Mouse (Mus musculus) liver, embryonic 11.5 days (tissue): Measurements from ENCODE around the gene Gm10142. TPM values are rescaled to one million over a fixed set of nuclear protein-coding genes. Genes with fewer than 3 reads are reported as not detected.
"Not testable (repeated sequence)": the region's sequence is repeated elsewhere in the genome, so short reads cannot be mapped to it uniquely, and the experiment has no call there.

Experiments used
- ATAC-seq: fragments of 200-750 bp; cut with Nextera tagmentation; replicated peaks from 2 replicates; pipeline ENCODE4 v1.8.0; 2017; ENCODE audit warnings: moderate number of reproducible peaks, mild to moderate bottlenecking, moderate TSS enrichment, moderate library complexity; ENCODE audit not compliant: low FRiP score
- DNase-seq: peaks from one replicate; pipeline ENCODE4 v3.0.0-alpha.2; 2017; ENCODE audit warnings: low spot score
- H3K27ac ChIP-seq: fragments of 300-500 bp; sonication (generic); 2 replicates; pipeline ENCODE4 v1.5.1; 2014; ENCODE audit warnings: mild to moderate bottlenecking, low read depth, low read length, control low read depth
- H3K27me3 ChIP-seq: fragments of 300-500 bp; sonication (generic); replicated peaks from 2 replicates; pipeline ENCODE4 v1.6.1; 2014; ENCODE audit warnings: low read length, mixed read lengths; ENCODE audit not compliant: control insufficient read depth, insufficient read depth
- H3K36me3 ChIP-seq: fragments of 300-500 bp; sonication (generic); 2 replicates; pipeline ENCODE4 v1.6.1; 2014; ENCODE audit warnings: mild to moderate bottlenecking, low read length, moderate library complexity, mixed read lengths; ENCODE audit not compliant: control insufficient read depth, insufficient read depth
- H3K4me1 ChIP-seq: fragments of 300-500 bp; sonication (generic); replicated peaks from 2 replicates; pipeline ENCODE4 v1.6.1; 2014; ENCODE audit warnings: low read length, mixed read lengths; ENCODE audit not compliant: control insufficient read depth, insufficient read depth
- H3K4me2 ChIP-seq: fragments of 300-500 bp; sonication (generic); 2 replicates; pipeline ENCODE4 v1.6.1; 2014; ENCODE audit warnings: mild to moderate bottlenecking, control low read depth, moderate library complexity
- H3K4me3 ChIP-seq: fragments of 300-500 bp; sonication (generic); 2 replicates; pipeline ENCODE4 v1.5.1; 2014; ENCODE audit warnings: low read depth, low read length, control low read depth
- H3K9ac ChIP-seq: fragments of 300-500 bp; sonication (generic); 2 replicates; pipeline ENCODE4 v1.6.1; 2014; ENCODE audit warnings: low read depth, low read length, control low read depth
- H3K9me3 ChIP-seq: fragments of 300-500 bp; sonication (generic); 2 replicates; pipeline ENCODE4 v1.6.1; 2016; ENCODE audit warnings: low read length, inconsistent platforms, mixed read lengths; ENCODE audit not compliant: control insufficient read depth
- WGBS: fragments of 180-500 bp; shearing (Covaris S2); extraction: QIAGEN DNeasy Blood & Tissue Kit; methylation state at CpG from one replicate; pipeline ENCODE4 v1.1.7; 2014; 5-methylcytosine and 5-hydroxymethylcytosine counted together
- polyA plus RNA-seq: library from polyadenylated mRNA; unstranded; fragments of >200 nt; fragmentation: Nextera tagmentation; extraction: Ambion mirVana; gene quantifications from 2 replicates; pipeline ENCODE4 v1.2.1, GENCODE M21; 2014

Gene Gm10142
- polyA plus RNA-seq, 1 experiment from 2014 or later = not detected

DNA sequence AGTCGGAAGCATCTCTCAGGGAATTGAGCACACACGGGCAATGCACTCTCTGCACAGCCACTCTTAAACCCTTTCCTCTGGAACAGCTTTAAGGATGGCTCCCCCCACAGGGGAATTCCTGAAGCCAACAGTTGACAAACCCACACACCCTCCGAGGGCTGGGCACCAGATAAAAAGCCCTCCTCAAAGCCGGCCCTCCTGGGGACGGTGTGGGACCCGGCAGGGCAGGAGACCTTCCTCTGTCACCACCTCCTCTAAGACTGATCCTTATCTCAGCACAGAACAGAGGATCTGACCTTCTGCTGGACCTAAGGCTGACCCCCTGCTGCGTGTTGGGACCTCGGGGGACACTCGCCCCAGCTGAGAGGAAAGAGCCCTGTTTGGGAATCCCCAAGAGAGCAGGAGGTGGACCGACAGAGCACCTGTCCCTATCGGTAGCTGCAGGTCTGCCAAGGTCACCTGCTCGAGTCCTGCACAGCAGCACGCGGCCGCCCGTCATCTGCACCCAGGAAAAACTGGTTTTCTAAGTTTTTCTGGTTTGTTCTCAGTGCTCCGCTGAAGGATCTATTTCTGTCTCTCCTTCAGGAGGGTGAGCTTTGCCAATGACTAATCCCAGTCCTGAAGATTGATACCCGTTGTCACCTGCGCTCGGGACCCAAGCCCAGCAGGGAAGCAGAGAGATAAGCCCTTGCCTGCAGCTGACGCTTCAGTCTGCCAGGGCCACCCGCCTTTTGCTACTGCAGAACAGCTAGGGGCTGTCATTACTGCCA, 29.5 kb upstream of the Gm10142 start, which contains the start of gene Tspear:
Gene Tspear, plus strand, starts transcription at position 675 of the 770 bp plus-strand sequence.
- no peak for DNase-seq
- Histone ChIP-seq H3K4me1 (no peaks in the 10 kb centered on the region), H3K9me3 (no peaks in the 10 kb centered on the region), H3K4me2 (no peak within 1 kb of the TSS), H3K27ac (no peak within 1 kb of the TSS), H3K36me3 (no peaks in the 10 kb centered on the region), H3K27me3 (peaks cover 72% of the 10 kb centered on the region), H3K9ac (no peak within 1 kb of the TSS), H3K4me3 (no peak within 1 kb of the TSS)
- 7% methylated on average over 22 of the region's 22 CpGs for WGBS
- ATAC-seq = no peak

DNA sequence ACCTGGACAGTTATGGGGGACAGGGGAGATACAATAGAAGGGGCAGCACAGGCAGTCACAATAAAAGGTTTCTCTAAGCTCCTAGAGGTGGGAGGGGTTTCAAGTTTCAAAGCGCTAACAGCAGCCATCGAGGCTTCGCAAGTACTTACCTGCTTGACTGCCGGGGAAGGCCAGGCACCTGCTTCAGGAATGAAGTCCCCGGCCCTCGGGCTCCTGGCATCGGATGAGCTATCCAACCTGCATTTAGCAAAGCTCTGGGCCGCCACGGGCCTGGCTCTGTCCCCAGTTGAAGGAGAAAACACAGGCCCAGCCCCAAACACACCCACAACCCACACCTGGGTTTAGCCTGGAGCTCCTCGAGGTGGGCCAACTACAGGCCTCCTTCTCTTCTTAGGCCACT, 28.6 kb upstream of the Gm10142 start:
- ATAC-seq (no peak), DNase-seq (no peak)
- whole genome bisulfite sequencing = 27% methylated on average over 10 of the region's 10 CpGs
- no peak overlapping the region for H3K4me2 ChIP-seq
- no peaks in the 10 kb centered on the region for H3K4me1 ChIP-seq
- peaks cover 74% of the 10 kb centered on the region for H3K27me3 ChIP-seq
- H3K9me3 ChIP-seq = no peaks in the 10 kb centered on the region
- no peak overlapping the region for H3K27ac ChIP-seq
- no peak overlapping the region for H3K4me3 ChIP-seq
- H3K36me3 ChIP-seq = no peaks in the 10 kb centered on the region
- no peak overlapping the region for H3K9ac ChIP-seq

- H3K4me3 ChIP-seq, H3K4me1 ChIP-seq, H3K27ac ChIP-seq, H3K9me3 ChIP-seq, ATAC-seq, DNase-seq, H3K4me2 ChIP-seq, H3K9ac ChIP-seq, H3K36me3 ChIP-seq: not testable (repeated sequence)
- peaks cover 49% of the 10 kb centered on the region for H3K27me3 ChIP-seq
- 77% methylated on average over 3 of the region's 3 CpGs for WGBS
Measured at GRCm38 (mm10) chr10:77690356-77690807, 25.2 kb upstream of the Gm10142 start, which contains the start of gene Gm19402. Gene Gm19402 (minus strand): TSS chr10:77690757.

DNA sequence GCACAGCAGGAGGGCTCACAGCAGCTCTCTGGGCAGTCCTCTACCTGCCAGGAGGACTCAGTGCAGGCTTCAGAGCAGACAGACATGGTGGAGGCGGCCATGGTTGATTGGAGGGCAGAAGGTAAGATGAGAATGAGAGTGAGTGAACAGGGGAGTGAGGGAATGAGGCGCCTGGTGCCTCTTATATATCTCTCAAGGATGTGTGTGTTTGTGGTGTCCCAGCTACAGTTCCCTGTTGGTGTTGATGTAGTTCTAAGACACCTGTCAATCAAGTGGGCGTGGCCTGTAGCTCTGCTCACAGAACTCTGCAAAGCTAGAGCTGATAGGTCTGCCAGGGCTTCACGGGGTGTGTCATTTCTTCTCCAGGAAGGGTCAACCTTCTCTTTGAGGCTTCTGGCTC, 18.5 kb upstream of the Gm10142 start, which contains the start of gene Gm9508:
Gene Gm9508, minus strand, starts transcription at position 101 of the 400 bp plus-strand sequence.
- H3K9ac ChIP-seq = no peak within 1 kb of the TSS
- no peaks in the 10 kb centered on the region for H3K9me3 ChIP-seq
- ATAC-seq (no peak), DNase-seq (no peak)
- H3K4me1 ChIP-seq = no peaks in the 10 kb centered on the region
- 39% methylated on average over 4 of the region's 4 CpGs for WGBS
- no peak within 1 kb of the TSS for H3K4me2 ChIP-seq
- no peak within 1 kb of the TSS for H3K27ac ChIP-seq
- no peak within 1 kb of the TSS for H3K4me3 ChIP-seq
- no peaks in the 10 kb centered on the region; the same call in 1 of the 2 replicates for H3K27me3 ChIP-seq
- no peaks in the 10 kb centered on the region for H3K36me3 ChIP-seq

- no peak within 1 kb of the TSS for H3K4me3 ChIP-seq
Measured at GRCm38 (mm10) chr10:77706326-77706725, 9.3 kb upstream of the Gm10142 start, which contains the start of gene Gm10272. Gene Gm10272 (plus strand): TSS chr10:77706626.

DNA sequence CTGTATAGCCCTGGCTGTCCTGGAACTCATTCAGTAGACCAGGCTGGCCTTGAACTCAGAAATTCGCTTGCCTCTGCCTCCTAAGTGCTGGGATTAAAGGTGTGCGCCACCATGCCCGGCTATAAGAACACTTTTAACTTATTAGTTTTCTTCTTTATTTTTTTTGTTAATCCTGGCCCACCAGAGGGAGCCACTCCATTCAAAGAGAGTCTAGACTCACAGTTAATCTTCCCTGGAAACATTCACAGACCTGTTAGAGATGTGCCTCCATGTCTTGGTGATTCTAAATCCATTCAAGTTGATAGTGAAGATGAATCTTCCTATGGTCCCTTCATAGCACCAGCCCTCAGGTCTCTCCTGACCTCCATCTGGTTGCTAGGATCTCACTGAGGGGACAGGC, 5.8 kb upstream of the Gm10142 start:
- Histone ChIP-seq H3K4me1 (no peaks in the 10 kb centered on the region), H3K4me3 (no peak overlapping the region), H3K9me3 (no peaks in the 10 kb centered on the region), H3K9ac (no peak overlapping the region), H3K4me2 (no peak overlapping the region), H3K27me3 (no peaks in the 10 kb centered on the region), H3K36me3 (no peaks in the 10 kb centered on the region), H3K27ac (no peak overlapping the region)
- DNase-seq (no peak), ATAC-seq (no peak)
- WGBS = 78% methylated on average over 3 of the region's 3 CpGs

More at GRCm38 (mm10) chr10:77706326-77706725, 9.3 kb upstream of the Gm10142 start, which contains the start of gene Gm10272:
- H3K4me1 ChIP-seq = no peaks in the 10 kb centered on the region
- H3K27ac ChIP-seq = no peak within 1 kb of the TSS
- H3K4me2 ChIP-seq = no peak within 1 kb of the TSS
- H3K9me3 ChIP-seq = peaks cover 3% of the 10 kb centered on the region; the same call in 1 of the 2 replicates
- ATAC-seq = no peak
- H3K27me3 ChIP-seq = no peaks in the 10 kb centered on the region
- no peak for DNase-seq
- H3K36me3 ChIP-seq = no peaks in the 10 kb centered on the region
- 74% methylated on average over 1 of the region's 1 CpGs for WGBS
- no peak within 1 kb of the TSS for H3K9ac ChIP-seq

GRCm38 (mm10) chr10:77711157-77711556, 4.5 kb upstream of the Gm10142 start, which contains the start of gene Gm10024:
Gene Gm10024 (plus strand): TSS chr10:77711457.
- H3K4me1 ChIP-seq, H3K36me3 ChIP-seq, DNase-seq, H3K9ac ChIP-seq, H3K27ac ChIP-seq, H3K4me2 ChIP-seq, H3K4me3 ChIP-seq, ATAC-seq, H3K9me3 ChIP-seq, H3K27me3 ChIP-seq: not testable (repeated sequence)

- H3K9me3 ChIP-seq = no peaks in the 10 kb centered on the region
- no peaks in the 10 kb centered on the region for H3K27me3 ChIP-seq
- H3K36me3 ChIP-seq = no peaks in the 10 kb centered on the region
- 48% methylated on average over 4 of the region's 4 CpGs for WGBS
- DNase-seq (no peak), ATAC-seq (no peak)
- H3K9ac ChIP-seq = no peak overlapping the region
- no peaks in the 10 kb centered on the region for H3K4me1 ChIP-seq
- no peak overlapping the region for H3K27ac ChIP-seq
- no peak overlapping the region for H3K4me2 ChIP-seq
- H3K4me3 ChIP-seq = no peak overlapping the region
Measured at GRCm38 (mm10) chr10:77713734-77714133, 1.9 kb upstream of the Gm10142 start.

DNA sequence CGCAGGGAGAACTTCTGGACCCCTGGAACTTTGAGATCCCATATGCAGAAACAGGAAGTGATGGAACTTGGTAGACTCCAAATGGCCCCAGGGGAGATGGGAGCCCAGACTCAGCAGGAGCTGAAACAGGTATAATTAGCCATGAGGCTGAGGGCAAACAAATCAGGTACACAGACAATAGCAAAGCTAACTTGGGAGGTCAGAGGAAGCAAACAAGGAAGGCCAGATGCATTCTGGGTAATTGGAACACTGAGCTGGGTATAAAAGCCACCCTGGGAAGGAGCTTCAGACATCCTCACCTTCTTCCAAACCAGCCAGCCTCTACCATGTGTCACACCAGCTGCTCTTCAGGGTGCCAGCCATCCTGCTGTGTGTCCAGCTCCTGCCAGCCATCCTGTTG, 4.7 kb downstream of the Gm10142 start, which contains the start of gene Krtap12-1:
Gene Krtap12-1, plus strand, starts transcription at position 301 of the 400 bp plus-strand sequence.
- WGBS = 78% methylated on average over 1 of the region's 1 CpGs
- H3K36me3 ChIP-seq, H3K9ac ChIP-seq, DNase-seq, H3K9me3 ChIP-seq, ATAC-seq, H3K4me2 ChIP-seq, H3K27ac ChIP-seq, H3K27me3 ChIP-seq, H3K4me3 ChIP-seq, H3K4me1 ChIP-seq: not testable (repeated sequence)
